Mouse (Mus musculus): ENCODE data around the gene Asic2.

Gene Asic2

GRCm38 (mm10) chr11:81535121-81535717 is 433.0 kb downstream of the Asic2 start:
- no peaks in the 10 kb centered on the region for H3K36me3 ChIP-seq (ENCODE audit: control insufficient read depth, insufficient read depth, low read length, poor library complexity, severe bottlenecking)
- no peak for DNase-seq (ENCODE audit: low read depth, low spot score)
- H3K27me3 ChIP-seq (ENCODE audit: control insufficient read depth, insufficient read depth, low read length, poor library complexity, severe bottlenecking) = no peaks in the 10 kb centered on the region

GRCm38 (mm10) chr11:81534686-81535085 is 433.6 kb downstream of the Asic2 start:
- Histone ChIP-seq H3K27me3 (ENCODE audit: control insufficient read depth, insufficient read depth, low read length, poor library complexity, severe bottlenecking) (no peaks in the 10 kb centered on the region), H3K36me3 (ENCODE audit: control insufficient read depth, insufficient read depth, low read length, poor library complexity, severe bottlenecking) (no peaks in the 10 kb centered on the region)
- peak; percentile 25 for DNase-seq (ENCODE audit: low read depth, low spot score)

- no peak for DNase-seq (ENCODE audit: low read depth, low spot score)
These were observed 436.4 kb downstream of the Asic2 start for GRCm38 (mm10) chr11:81531906-81532305.

GRCm38 (mm10) chr11:81522927-81523326 is 445.3 kb downstream of the Asic2 start:
- DNase-seq (ENCODE audit: low read depth, low spot score) = no peak
- Histone ChIP-seq H3K36me3 (ENCODE audit: control insufficient read depth, insufficient read depth, low read length, poor library complexity, severe bottlenecking) (no peaks in the 10 kb centered on the region), H3K27me3 (ENCODE audit: control insufficient read depth, insufficient read depth, low read length, poor library complexity, severe bottlenecking) (no peaks in the 10 kb centered on the region)

More at GRCm38 (mm10) chr11:81531906-81532305, 436.4 kb downstream of the Asic2 start:
- Histone ChIP-seq H3K27me3 (ENCODE audit: control insufficient read depth, insufficient read depth, low read length, poor library complexity, severe bottlenecking) (no peaks in the 10 kb centered on the region), H3K36me3 (ENCODE audit: control insufficient read depth, insufficient read depth, low read length, poor library complexity, severe bottlenecking) (no peaks in the 10 kb centered on the region)

- H3K27me3 ChIP-seq (ENCODE audit: control insufficient read depth, insufficient read depth, low read length, poor library complexity, severe bottlenecking) = no peaks in the 10 kb centered on the region
- no peak for DNase-seq (ENCODE audit: low read depth, low spot score)
- no peaks in the 10 kb centered on the region for H3K36me3 ChIP-seq (ENCODE audit: control insufficient read depth, insufficient read depth, low read length, poor library complexity, severe bottlenecking)
These were observed 446.4 kb downstream of the Asic2 start for GRCm38 (mm10) chr11:81521881-81522280.

GRCm38 (mm10) chr11:81518001-81518955 is 450.0 kb downstream of the Asic2 start:
- no peaks in the 10 kb centered on the region for H3K27me3 ChIP-seq (ENCODE audit: control insufficient read depth, insufficient read depth, low read length, poor library complexity, severe bottlenecking)
- no peaks in the 10 kb centered on the region for H3K36me3 ChIP-seq (ENCODE audit: control insufficient read depth, insufficient read depth, low read length, poor library complexity, severe bottlenecking)
- no peak for DNase-seq (ENCODE audit: low read depth, low spot score)

- H3K27me3 ChIP-seq (ENCODE audit: control insufficient read depth, insufficient read depth, low read length, poor library complexity, severe bottlenecking) = no peaks in the 10 kb centered on the region
- H3K36me3 ChIP-seq (ENCODE audit: control insufficient read depth, insufficient read depth, low read length, poor library complexity, severe bottlenecking) = no peaks in the 10 kb centered on the region
- DNase-seq (ENCODE audit: low read depth, low spot score) = no peak
These were observed 452.5 kb downstream of the Asic2 start for GRCm38 (mm10) chr11:81515754-81516153.

GRCm38 (mm10) chr11:81512434-81512833 is 455.8 kb downstream of the Asic2 start:
- DNase-seq (ENCODE audit: low read depth, low spot score) = no peak
- Histone ChIP-seq H3K27me3 (ENCODE audit: control insufficient read depth, insufficient read depth, low read length, poor library complexity, severe bottlenecking) (no peaks in the 10 kb centered on the region), H3K36me3 (ENCODE audit: control insufficient read depth, insufficient read depth, low read length, poor library complexity, severe bottlenecking) (no peaks in the 10 kb centered on the region)

GRCm38 (mm10) chr11:81511401-81511800 is 456.9 kb downstream of the Asic2 start:
- H3K36me3 ChIP-seq (ENCODE audit: control insufficient read depth, insufficient read depth, low read length, poor library complexity, severe bottlenecking) = no peaks in the 10 kb centered on the region
- no peak for DNase-seq (ENCODE audit: low read depth, low spot score)
- no peaks in the 10 kb centered on the region for H3K27me3 ChIP-seq (ENCODE audit: control insufficient read depth, insufficient read depth, low read length, poor library complexity, severe bottlenecking)

GRCm38 (mm10) chr11:81508385-81509233 is 459.6 kb downstream of the Asic2 start:
- no peaks in the 10 kb centered on the region for H3K36me3 ChIP-seq (ENCODE audit: control insufficient read depth, insufficient read depth, low read length, poor library complexity, severe bottlenecking)
- no peak for DNase-seq (ENCODE audit: low read depth, low spot score)

GRCm38 (mm10) chr11:81504791-81505430 is 463.3 kb downstream of the Asic2 start:
- Histone ChIP-seq H3K27me3 (ENCODE audit: control insufficient read depth, insufficient read depth, low read length, poor library complexity, severe bottlenecking) (no peaks in the 10 kb centered on the region), H3K36me3 (ENCODE audit: control insufficient read depth, insufficient read depth, low read length, poor library complexity, severe bottlenecking) (no peaks in the 10 kb centered on the region)
- DNase-seq (ENCODE audit: low read depth, low spot score) = no peak

More at GRCm38 (mm10) chr11:81508385-81509233, 459.6 kb downstream of the Asic2 start:
- H3K27me3 ChIP-seq (ENCODE audit: control insufficient read depth, insufficient read depth, low read length, poor library complexity, severe bottlenecking) = no peaks in the 10 kb centered on the region

- H3K27me3 ChIP-seq (ENCODE audit: control insufficient read depth, insufficient read depth, low read length, poor library complexity, severe bottlenecking) = no peaks in the 10 kb centered on the region
- H3K36me3 ChIP-seq (ENCODE audit: control insufficient read depth, insufficient read depth, low read length, poor library complexity, severe bottlenecking) = no peaks in the 10 kb centered on the region
- no peak for DNase-seq (ENCODE audit: low read depth, low spot score)
These were observed 466.6 kb downstream of the Asic2 start for GRCm38 (mm10) chr11:81501473-81502246.

GRCm38 (mm10) chr11:81498990-81499389 is 469.3 kb downstream of the Asic2 start:
- no peaks in the 10 kb centered on the region for H3K36me3 ChIP-seq (ENCODE audit: control insufficient read depth, insufficient read depth, low read length, poor library complexity, severe bottlenecking)
- DNase-seq (ENCODE audit: low read depth, low spot score) = no peak
- no peaks in the 10 kb centered on the region for H3K27me3 ChIP-seq (ENCODE audit: control insufficient read depth, insufficient read depth, low read length, poor library complexity, severe bottlenecking)

Data from splenic B cell, adult 2 months (primary cell).